Mouse (Mus musculus): ENCODE data around the gene Fgfr4.

DNA sequence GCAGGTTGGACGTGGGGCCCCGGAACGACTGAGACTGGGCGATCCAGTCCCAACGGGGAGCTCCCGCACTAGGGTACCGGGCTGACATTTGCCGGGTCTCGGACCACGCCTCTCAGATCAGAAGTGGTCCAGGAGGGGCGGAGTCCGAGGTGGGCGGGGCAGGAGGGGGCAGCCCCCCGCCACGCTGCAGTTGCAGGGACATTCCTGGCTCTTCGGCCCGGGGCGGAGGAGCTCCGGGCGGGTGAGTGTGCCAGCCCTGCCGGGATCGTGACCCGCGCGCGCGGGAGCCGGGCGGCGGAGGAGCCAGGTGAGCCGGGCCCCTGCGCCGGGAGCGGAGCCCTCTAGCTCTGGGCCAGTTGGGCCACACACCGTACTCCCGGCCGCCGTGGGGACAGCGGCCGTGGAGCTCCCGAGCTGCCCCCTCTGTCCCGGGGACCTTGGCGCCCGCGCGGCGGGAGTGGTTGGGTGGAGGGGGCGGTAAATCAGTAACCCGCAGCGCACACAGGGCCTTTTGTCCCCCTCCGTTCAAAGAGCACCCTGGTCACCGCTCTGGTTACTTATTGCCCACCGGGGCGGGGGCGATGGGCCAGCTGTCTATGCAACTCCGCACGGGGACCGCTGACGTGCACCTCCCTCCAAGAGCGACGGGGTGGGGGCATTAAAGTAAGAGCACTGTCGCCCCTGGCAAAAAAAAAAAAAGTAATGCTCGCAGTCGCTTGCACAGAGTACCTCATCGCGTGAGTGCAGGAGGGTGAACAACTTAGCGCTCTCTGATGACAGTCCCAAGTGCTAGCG, at the start of gene Fgfr4:
- TF ChIP-seq POLR2A (IDR thresholded peaks at IDR 0.05; ENCODE audit: low read depth, low read length) (no peak), CTCF (IDR thresholded peaks at IDR 0.05; ENCODE audit: borderline replicate concordance, insufficient read depth, low read length) (no peak)

Measured in embryonic fibroblast, embryonic 13.5 days (primary cell).